Mouse (Mus musculus): ENCODE results near the gene Gas2l1. TPM values are rescaled to one million over a fixed set of nuclear protein-coding genes. Genes with fewer than 3 reads are reported as not detected.
A peak's percentile ranks its signal among the peaks of the same experiment; 100 is the strongest.
"Not testable (repeated sequence)": the region's sequence is repeated elsewhere in the genome, so short reads cannot be mapped to it uniquely, and the experiment has no call there.

Gas2l1 gene
- polyA plus RNA-seq, 1 experiment from 2014 or later, result 24.8 TPM

DNA sequence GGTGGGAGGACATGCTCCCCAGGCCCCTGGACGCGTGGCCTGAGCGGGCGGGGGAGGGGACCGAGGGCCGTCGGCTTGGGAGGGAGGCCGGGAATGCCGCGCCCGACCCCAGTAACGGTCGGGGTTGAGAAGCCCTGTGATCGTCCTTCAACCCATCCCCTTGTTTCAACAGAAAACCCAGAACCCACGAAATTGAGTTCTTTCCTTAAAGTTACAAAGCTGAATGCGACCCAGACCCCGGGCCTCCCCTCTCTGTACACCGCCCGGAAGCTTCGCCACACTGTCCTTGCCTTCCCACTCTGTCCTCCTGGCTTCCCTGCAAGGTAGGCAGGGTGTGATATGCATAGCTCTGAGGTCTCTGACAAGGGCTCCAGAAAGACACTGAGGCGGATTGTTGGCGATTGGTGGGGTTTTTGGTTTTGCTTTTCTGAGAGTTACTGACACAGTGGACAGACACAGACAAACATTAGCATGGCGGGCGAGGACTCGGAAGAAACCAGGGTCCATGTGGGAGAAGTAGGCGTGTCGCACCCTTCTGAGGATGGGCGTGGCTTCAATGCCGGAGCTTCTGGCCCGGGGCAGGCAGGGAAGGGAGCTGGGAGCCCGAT is 34.6 kb upstream of the Gas2l1 start:
- H3K4me1 ChIP-seq (replicated peaks; ENCODE audit: control insufficient read depth, insufficient read depth, low read length), result no peaks in the 10 kb centered on the region; the same call in none of the 2 replicates
- no peaks in the 10 kb centered on the region for H3K36me3 ChIP-seq (ENCODE audit: control insufficient read depth, insufficient read depth, low read length)
- peak; percentile 78 for ATAC-seq (ENCODE audit: low FRiP score)
- H3K9me3 ChIP-seq (ENCODE audit: control insufficient read depth, low read length), result no peaks in the 10 kb centered on the region
- no peaks in the 10 kb centered on the region for H3K27me3 ChIP-seq (ENCODE audit: control insufficient read depth, insufficient read depth, low read length)
- peak overlapping the region; percentile 68 for H3K4me3 ChIP-seq (ENCODE audit: low read depth, low read length)
- peak overlapping the region; percentile 67 for H3K4me2 ChIP-seq (replicated peaks; ENCODE audit: low read depth, low read length)
- H3K27ac ChIP-seq (ENCODE audit: low read depth, low read length), result peak overlapping the region; percentile 95
- H3K9ac ChIP-seq (ENCODE audit: low read depth, low read length), result peak overlapping the region; percentile 92
- peak; percentile 89 for DNase-seq (ENCODE audit: low spot score)
- under 1% methylated on average over 30 of the region's 31 CpGs for WGBS

DNA sequence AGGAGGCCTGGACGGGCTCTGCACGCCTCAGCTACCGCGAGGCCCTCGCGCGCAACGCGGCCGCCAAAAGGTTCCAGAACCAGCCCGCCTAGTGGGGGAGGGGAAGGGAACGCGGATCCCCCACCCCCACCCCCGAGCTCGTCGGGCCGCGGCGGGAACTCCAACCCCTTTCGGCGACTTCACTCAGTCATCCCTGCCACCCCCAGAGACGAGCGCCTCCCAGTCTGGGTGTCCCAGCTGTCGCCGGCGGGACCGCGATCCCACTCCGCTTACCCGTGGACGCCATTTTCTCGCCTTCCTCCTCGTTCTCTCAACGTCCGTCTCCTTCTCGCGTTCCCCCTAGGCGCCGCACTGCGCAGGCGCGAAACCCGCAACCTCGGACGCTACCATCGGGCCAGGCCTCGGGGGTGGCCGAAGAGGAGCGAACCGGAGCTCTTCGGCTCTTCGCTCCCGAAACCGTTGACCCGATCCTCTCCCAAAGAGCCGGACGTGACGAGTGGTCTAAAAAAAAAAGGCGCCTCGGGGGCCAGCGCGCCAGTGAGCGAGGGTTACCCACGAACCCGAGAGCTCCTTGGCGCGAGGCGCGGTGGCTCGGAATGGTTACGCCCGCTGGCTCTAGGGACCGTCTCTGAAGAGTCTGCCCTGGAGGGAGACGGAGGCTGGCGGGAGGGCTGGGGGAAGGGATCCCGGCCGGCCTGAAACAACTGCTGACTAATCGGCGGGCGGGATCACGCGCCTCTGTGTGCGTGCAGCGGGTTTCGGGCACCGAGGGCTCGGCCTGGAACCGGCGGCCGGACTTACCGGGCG is 33.8 kb upstream of the Gas2l1 start, which contains the start of the genes Rhbdd3 and Ewsr1:
TSS of gene Rhbdd3 (plus strand) at position 191 of the 807 bp plus-strand sequence.
TSS of gene Ewsr1 (minus strand) at position 531 of the 807 bp plus-strand sequence.
- WGBS, result under 1% methylated on average over 92 of the region's 92 CpGs
- Histone ChIP-seq H3K9me3 (ENCODE audit: control insufficient read depth, low read length) (no peaks in the 10 kb centered on the region), H3K27me3 (ENCODE audit: control insufficient read depth, insufficient read depth, low read length) (no peaks in the 10 kb centered on the region), H3K4me2 (replicated peaks; ENCODE audit: low read depth, low read length) (peak within 1 kb of the TSS; percentile 80), H3K4me1 (replicated peaks; ENCODE audit: control insufficient read depth, insufficient read depth, low read length) (no peaks in the 10 kb centered on the region; the same call in none of the 2 replicates), H3K27ac (ENCODE audit: low read depth, low read length) (peak within 1 kb of the TSS; percentile 95), H3K36me3 (ENCODE audit: control insufficient read depth, insufficient read depth, low read length) (no peaks in the 10 kb centered on the region), H3K9ac (ENCODE audit: low read depth, low read length) (peak within 1 kb of the TSS; percentile 92), H3K4me3 (ENCODE audit: low read depth, low read length) (peak within 1 kb of the TSS; percentile 68)
- peak; percentile 98 for DNase-seq (ENCODE audit: low spot score)
- peak; percentile 91 for ATAC-seq (ENCODE audit: low FRiP score)

DNA sequence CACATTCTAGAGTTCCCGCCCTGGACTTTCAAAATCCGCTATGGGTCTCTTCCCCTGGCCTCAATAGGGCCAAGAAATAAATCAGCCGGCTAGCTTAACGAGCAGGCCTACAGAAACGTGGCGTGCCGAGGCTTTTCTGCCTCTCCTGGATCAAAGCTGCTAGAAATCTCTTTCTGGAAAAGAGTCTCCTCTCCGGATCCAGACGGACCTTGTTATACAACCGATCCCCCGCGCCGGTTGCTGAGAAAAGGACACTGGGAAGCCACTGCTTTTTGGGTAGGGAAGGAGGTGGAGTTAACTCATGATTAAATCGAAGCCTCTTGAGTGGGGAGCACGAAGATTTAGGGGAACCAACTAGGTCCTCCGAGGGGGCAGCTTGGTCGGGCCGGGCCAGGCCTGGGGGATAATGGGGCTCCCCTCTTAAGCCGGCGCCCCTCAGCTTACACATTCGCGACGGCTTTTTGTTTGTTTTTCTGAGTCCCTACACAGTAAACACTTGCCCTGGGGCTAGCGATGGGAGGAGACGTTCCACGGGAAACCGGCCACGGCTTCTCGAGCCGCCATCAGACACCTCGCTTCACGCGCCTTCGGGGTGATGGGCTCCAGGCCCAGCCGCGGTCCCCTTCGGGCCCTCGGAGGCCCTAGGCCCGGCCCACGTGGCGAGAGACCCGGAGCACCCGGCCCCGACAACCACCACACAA is 33.1 kb upstream of the Gas2l1 start:
- peak overlapping the region; percentile 68 for H3K4me3 ChIP-seq (ENCODE audit: low read depth, low read length)
- peak; percentile 0; the same call in 1 of the 2 replicates for ATAC-seq (ENCODE audit: low FRiP score)
- H3K36me3 ChIP-seq (ENCODE audit: control insufficient read depth, insufficient read depth, low read length), result no peaks in the 10 kb centered on the region
- H3K9me3 ChIP-seq (ENCODE audit: control insufficient read depth, low read length), result no peaks in the 10 kb centered on the region
- H3K27me3 ChIP-seq (ENCODE audit: control insufficient read depth, insufficient read depth, low read length), result no peaks in the 10 kb centered on the region
- peak overlapping the region; percentile 92 for H3K9ac ChIP-seq (ENCODE audit: low read depth, low read length)
- no peak for DNase-seq (ENCODE audit: low spot score)
- peak overlapping the region; percentile 80 for H3K4me2 ChIP-seq (replicated peaks; ENCODE audit: low read depth, low read length)
- peak overlapping the region; percentile 95 for H3K27ac ChIP-seq (ENCODE audit: low read depth, low read length)
- WGBS, result under 1% methylated on average over 44 of the region's 44 CpGs
- no peaks in the 10 kb centered on the region; the same call in none of the 2 replicates for H3K4me1 ChIP-seq (replicated peaks; ENCODE audit: control insufficient read depth, insufficient read depth, low read length)

DNA sequence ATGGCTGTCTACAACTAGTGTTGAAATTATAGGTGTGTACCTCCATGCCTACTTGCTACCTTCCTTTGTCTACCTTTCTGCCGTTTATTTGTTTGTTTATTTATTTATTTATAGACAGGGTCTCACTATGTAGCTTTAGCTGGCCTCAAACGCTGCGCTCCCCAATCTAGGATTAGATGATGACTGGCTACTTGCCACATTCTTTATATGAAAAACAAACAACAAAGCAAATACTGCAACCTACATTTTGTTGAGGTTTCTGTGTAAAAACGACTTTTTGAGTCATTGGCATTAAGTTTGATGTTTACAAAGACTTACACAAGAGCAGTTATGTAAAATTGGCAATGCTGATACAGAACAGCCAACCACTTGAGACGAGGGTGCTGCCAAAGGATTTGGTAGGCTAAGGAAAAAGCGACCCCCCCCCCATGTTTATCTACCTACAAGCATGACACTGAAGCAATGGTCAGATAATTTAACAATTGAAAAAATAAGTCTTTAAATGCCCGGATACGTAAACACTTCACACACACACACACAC is 31.4 kb upstream of the Gas2l1 start:
- Histone ChIP-seq H3K36me3 (ENCODE audit: control insufficient read depth, insufficient read depth, low read length) (no peaks in the 10 kb centered on the region), H3K27ac (ENCODE audit: low read depth, low read length) (no peak overlapping the region), H3K27me3 (ENCODE audit: control insufficient read depth, insufficient read depth, low read length) (no peaks in the 10 kb centered on the region), H3K9ac (ENCODE audit: low read depth, low read length) (no peak overlapping the region), H3K9me3 (ENCODE audit: control insufficient read depth, low read length) (no peaks in the 10 kb centered on the region), H3K4me3 (ENCODE audit: low read depth, low read length) (peak overlapping the region; percentile 68), H3K4me1 (replicated peaks; ENCODE audit: control insufficient read depth, insufficient read depth, low read length) (no peaks in the 10 kb centered on the region; the same call in none of the 2 replicates), H3K4me2 (replicated peaks; ENCODE audit: low read depth, low read length) (peak overlapping the region; percentile 80; the same call in 1 of the 2 replicates)
- DNase-seq (ENCODE audit: low spot score) (no peak), ATAC-seq (ENCODE audit: low FRiP score) (no peak)
- 81% methylated on average over 8 of the region's 8 CpGs for WGBS

DNA sequence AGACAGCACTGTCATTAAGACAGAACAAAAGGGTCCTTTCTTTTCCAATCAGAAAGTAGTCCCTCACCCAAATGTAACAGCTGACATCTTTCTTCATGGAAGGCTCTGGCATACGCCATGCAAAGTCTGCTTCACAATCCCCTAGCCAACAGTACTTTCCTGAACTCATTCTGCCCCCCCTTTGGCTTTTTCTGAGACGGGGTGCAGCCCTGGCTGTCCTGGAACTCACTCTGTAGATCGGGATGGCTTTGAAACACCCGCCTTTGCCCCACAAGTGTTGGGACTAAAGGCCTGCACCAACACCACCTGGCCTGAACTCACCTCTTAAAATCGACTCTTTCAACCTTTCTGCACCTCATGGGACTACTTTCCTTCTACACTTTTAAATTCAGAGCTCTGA is 30.8 kb upstream of the Gas2l1 start:
- Histone ChIP-seq H3K27me3 (ENCODE audit: control insufficient read depth, insufficient read depth, low read length) (no peaks in the 10 kb centered on the region), H3K4me2 (replicated peaks; ENCODE audit: low read depth, low read length) (no peak overlapping the region), H3K4me3 (ENCODE audit: low read depth, low read length) (no peak overlapping the region), H3K36me3 (ENCODE audit: control insufficient read depth, insufficient read depth, low read length) (no peaks in the 10 kb centered on the region), H3K9ac (ENCODE audit: low read depth, low read length) (no peak overlapping the region; the same call in 1 of the 2 replicates), H3K9me3 (ENCODE audit: control insufficient read depth, low read length) (no peaks in the 10 kb centered on the region), H3K27ac (ENCODE audit: low read depth, low read length) (no peak overlapping the region), H3K4me1 (replicated peaks; ENCODE audit: control insufficient read depth, insufficient read depth, low read length) (no peaks in the 10 kb centered on the region; the same call in none of the 2 replicates)
- DNase-seq (ENCODE audit: low spot score) (no peak), ATAC-seq (ENCODE audit: low FRiP score) (no peak)
- WGBS, result 88% methylated on average over 5 of the region's 5 CpGs

DNA sequence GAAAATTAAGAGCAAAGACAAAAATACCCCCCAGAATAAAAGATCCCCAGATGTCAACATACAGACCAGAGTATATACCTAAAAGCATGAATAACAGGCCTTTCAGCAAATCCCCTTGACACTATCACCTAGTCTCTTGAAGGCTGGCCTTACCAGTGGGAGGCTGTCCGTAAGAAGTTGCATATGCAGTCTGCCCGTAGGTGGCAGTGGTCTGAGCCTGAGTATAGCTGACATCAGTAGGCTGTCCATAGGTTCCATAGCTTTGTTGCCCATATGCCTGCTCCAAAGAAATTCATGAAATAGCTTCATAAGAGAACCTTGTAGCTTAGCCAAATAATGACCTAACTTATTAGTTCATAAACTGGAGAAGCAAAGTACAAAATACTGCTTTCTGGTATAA is 26.6 kb upstream of the Gas2l1 start:
- Histone ChIP-seq H3K9ac (ENCODE audit: low read depth, low read length) (no peak overlapping the region), H3K4me2 (replicated peaks; ENCODE audit: low read depth, low read length) (no peak overlapping the region), H3K4me1 (replicated peaks; ENCODE audit: control insufficient read depth, insufficient read depth, low read length) (no peaks in the 10 kb centered on the region), H3K4me3 (ENCODE audit: low read depth, low read length) (no peak overlapping the region), H3K27me3 (ENCODE audit: control insufficient read depth, insufficient read depth, low read length) (no peaks in the 10 kb centered on the region), H3K9me3 (ENCODE audit: control insufficient read depth, low read length) (no peaks in the 10 kb centered on the region), H3K27ac (ENCODE audit: low read depth, low read length) (no peak overlapping the region), H3K36me3 (ENCODE audit: control insufficient read depth, insufficient read depth, low read length) (peaks cover 7% of the 10 kb centered on the region)
- ATAC-seq (ENCODE audit: low FRiP score) (no peak), DNase-seq (ENCODE audit: low spot score) (peak; percentile 49)
- 60% methylated on average over 2 of the region's 2 CpGs for WGBS

DNA sequence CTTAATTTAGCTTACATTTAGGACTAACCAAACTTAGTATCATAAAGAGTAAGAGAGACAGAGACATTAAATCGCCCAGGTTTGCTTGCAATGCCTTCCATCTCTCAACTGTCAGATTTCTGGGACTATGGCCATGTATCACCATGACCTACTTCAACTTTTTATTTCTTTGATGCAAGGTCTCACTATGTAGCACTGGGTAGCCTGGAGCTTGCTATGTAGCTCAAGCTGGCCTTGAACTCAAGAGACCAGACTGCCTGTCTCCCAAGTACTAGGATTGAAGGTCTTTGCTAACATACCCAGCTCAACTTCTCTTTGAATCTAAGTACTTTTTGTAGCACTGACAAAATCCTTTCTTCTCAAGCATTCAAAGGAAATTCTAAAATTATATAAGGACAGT is 24.0 kb upstream of the Gas2l1 start:
- 89% methylated on average over 1 of the region's 1 CpGs for WGBS
- Histone ChIP-seq H3K9me3 (ENCODE audit: control insufficient read depth, low read length) (no peaks in the 10 kb centered on the region), H3K4me3 (ENCODE audit: low read depth, low read length) (no peak overlapping the region), H3K36me3 (ENCODE audit: control insufficient read depth, insufficient read depth, low read length) (peaks cover 12% of the 10 kb centered on the region), H3K9ac (ENCODE audit: low read depth, low read length) (no peak overlapping the region), H3K27ac (ENCODE audit: low read depth, low read length) (no peak overlapping the region), H3K4me1 (replicated peaks; ENCODE audit: control insufficient read depth, insufficient read depth, low read length) (no peaks in the 10 kb centered on the region), H3K27me3 (ENCODE audit: control insufficient read depth, insufficient read depth, low read length) (no peaks in the 10 kb centered on the region), H3K4me2 (replicated peaks; ENCODE audit: low read depth, low read length) (no peak overlapping the region)
- DNase-seq (ENCODE audit: low spot score), result no peak
- no peak for ATAC-seq (ENCODE audit: low FRiP score)

DNA sequence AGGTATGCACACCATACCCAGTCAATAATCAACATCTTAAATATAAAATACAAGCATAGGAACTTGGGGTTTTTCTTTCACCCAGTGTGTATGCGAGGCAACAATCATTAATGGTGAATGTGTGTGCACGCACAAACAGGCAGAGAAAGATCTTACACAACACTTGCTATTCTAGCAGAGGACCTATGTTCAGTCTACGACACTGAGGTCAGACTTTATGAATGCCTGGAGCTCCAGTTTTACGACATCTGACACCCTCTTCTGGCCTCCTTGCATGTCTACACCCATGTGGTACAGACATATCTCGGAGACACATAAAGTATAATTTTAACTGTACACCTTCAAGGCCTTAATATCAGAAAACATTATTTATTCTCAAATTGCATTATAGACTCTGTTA is 11.7 kb upstream of the Gas2l1 start:
- H3K9me3 ChIP-seq (ENCODE audit: control insufficient read depth, low read length); DNase-seq (ENCODE audit: low spot score); H3K27me3 ChIP-seq (ENCODE audit: control insufficient read depth, insufficient read depth, low read length); H3K4me1 ChIP-seq (replicated peaks; ENCODE audit: control insufficient read depth, insufficient read depth, low read length); H3K4me3 ChIP-seq (ENCODE audit: low read depth, low read length); H3K4me2 ChIP-seq (replicated peaks; ENCODE audit: low read depth, low read length); H3K9ac ChIP-seq (ENCODE audit: low read depth, low read length); H3K27ac ChIP-seq (ENCODE audit: low read depth, low read length); ATAC-seq (ENCODE audit: low FRiP score): not testable (repeated sequence)
- 84% methylated on average over 4 of the region's 5 CpGs for WGBS
- peaks cover 17% of the 10 kb centered on the region for H3K36me3 ChIP-seq (ENCODE audit: control insufficient read depth, insufficient read depth, low read length)
